Mouse (Mus musculus): ENCODE data around the gene Rpl36al. TPM values are rescaled to one million over a fixed set of nuclear protein-coding genes. Genes with fewer than 3 reads are reported as not detected.
"Not testable (repeated sequence)": the region's sequence is repeated elsewhere in the genome, so short reads cannot be mapped to it uniquely, and the experiment has no call there.

Gene Rpl36al
- total RNA-seq, 2 experiments from 2014 or later, result 211 to 226 TPM

DNA sequence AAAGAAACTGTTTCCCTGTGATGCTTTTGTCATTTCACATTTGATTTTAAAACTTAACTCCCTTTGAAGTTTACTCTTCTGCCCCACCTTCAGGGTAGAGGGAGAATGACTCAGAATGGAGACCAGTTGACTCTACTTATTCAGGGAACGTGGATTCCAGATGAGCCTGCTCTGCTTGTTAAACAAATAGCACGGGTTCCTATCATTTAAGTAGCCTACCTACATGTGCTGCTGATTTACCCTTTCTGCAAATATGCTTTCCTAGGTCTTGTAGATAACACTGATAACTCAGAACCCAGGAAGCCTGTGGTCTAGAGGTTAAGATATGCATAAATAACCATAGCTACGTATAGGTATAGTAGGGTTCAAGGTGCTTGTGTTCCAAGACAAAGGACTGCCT, 19.0 kb downstream of the Rpl36al start:
- intact Hi-C loops (cut with DNase I), result no loop called here
- no peak for DNase-seq

DNA sequence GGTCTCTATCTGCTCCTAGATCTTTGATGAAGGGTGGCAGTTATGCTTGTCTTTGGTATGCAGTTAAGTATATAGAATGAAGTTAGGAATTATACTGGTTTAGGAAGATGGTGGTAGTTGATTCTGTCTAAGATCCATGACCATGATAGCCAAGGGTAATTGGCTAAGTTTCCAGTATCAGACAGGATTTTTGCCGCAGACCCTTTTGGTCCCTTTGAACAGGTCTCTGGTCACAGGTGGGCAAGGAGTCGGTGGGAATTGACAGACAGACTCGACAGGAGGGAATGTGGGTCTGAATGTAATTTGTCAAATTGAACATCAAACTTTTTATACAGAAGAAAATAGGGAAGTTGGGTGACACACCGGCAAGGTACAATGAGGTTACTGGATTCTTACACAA, 20.3 kb downstream of the Rpl36al start:
- DNase-seq; intact Hi-C loops (cut with DNase I): not testable (repeated sequence)

DNA sequence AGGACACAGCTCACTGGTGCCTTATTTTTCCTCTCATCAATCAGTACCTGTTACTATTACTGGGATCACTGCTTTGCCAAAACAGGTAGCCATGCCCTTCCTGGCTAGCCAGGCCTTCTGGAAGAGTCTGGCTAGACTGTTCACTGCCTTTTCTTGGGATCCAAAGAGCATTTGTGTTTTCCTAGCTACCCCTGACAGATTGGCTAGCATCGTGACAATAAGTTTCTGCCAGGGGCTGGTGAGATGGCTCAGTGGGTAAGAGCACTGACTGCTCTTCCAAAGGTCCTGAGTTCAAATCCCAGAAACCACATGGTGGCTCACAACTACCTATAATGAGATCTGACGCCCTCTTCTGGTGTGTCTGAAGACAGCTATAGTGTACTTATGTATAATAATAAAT, 23.2 kb downstream of the Rpl36al start:
- intact Hi-C loops (cut with DNase I); DNase-seq: not testable (repeated sequence)

DNA sequence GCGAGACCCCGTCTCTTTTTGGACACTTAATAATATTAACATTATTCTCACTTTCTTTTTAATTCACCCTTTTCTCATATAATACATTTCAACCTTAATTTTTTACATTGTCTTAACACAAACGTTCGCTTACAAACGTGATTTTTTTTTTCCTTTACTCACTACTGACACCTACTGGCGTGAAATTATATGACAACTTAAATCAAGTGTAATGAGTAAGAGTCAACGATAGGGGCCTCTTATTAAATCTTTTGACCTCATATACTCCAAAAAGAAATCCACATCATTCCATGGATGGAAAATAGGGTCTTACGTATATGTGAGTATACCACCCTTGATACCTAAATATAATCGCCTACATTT, 24.3 kb downstream of the Rpl36al start:
- intact Hi-C loops (cut with DNase I), result no loop called here
- DNase-seq, result peak in 1 of 2 experiments; percentile 13

DNA sequence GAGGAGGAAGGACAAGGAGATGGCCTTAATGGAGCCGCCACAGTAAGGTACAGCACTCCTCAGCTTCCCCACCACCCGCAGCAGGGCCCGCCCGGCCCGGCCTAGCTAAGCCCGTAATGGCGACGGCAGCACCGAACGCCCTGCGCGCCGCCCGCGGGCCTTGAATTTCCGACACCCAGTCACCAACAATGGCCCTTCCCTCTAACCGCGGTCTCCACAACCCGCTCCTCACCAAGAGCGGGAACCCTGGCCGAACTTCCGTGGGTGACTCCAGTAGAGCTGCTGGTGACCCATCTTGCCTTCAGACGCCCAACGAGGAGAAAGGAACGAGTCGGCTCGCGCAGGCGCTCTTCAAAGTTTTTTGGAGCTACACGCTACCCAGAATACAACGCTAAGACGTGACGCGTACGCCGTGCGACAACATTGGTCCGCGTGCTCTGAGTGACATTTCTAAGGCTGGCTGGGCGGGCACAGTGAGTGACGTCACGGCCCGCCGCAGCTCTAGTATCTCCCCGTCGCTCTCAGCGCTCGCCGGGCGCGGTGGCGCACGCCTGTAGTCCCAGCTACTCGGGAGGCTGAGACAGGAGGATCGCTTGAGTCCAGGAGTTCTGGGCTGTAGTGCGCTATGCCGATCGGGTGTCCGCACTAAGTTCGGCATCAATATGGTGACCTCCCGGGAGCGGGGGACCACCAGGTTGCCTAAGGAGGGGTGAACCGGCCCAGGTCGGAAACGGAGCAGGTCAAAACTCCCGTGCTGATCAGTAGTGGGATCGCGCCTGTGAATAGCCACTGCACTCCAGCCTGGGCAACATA, 24.9 kb downstream of the Rpl36al start, which contains the start of gene Rps29:
Gene Rps29 (minus strand): TSS at position 422 of the 813 bp plus-strand sequence.
- intact Hi-C loops (cut with DNase I), result not testable (repeated sequence)

DNA sequence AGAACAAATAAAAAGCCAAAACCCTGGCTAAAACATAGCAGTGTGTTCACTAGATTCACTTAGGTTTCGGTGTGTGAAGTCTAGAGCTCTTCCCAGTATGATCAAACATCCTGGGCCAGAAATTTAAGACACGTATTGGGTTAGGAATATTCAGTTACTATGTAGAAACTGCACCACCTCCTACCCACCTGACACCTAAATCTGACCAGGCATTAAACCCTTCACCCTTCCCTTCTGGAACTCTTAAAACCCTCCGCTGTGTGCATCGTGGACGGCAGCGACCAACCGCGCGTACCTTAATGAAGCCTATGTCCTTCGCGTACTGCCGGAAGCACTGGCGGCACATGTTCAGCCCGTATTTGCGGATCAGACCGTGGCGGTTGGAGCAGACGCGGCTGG, 25.5 kb downstream of the Rpl36al start:
- intact Hi-C loops (cut with DNase I), result no loop called here
- no peak for DNase-seq

More for the DNA sequence above, 24.9 kb downstream of the Rpl36al start, which contains the start of gene Rps29:
- DNase-seq, result peak; percentile 96

DNA sequence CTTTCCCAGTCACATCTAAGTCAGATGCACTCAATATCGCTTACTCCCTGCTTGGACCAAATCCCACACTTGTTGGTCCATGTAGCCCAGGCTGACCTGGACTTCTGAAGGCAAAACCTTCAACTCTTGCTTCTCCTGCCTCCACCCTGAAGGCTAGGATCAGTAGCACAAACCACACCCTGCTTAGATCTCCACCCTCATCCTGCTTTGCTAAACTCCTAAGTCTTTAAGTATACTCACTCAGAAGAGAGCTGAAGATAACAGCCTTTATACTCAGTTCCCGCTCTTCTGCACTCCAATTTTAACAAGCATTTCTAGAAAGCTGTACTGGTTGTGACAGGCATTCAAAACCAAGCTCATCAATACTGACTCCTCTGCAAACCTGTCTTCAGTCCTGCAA, 26.8 kb downstream of the Rpl36al start:
- intact Hi-C loops (cut with DNase I), result no loop called here
- no peak for DNase-seq

DNA sequence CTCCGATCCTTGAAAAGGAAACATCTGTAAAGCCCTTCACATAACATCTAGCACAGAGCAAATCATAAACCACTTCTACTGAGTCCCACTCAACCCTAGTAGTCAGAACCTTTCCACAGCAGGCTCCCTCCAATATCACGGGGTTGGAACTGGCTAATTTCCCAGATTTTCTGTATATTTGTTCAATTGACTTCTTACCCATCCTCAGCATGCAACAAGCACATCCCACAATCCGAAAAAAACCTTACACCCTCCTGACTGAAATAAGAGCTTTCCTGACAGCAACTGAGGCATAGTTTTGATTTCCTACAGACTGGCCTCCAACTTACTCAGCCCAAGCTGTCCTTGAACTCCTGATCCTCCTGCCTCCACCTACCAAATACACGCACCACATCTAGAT, 27.4 kb downstream of the Rpl36al start:
- DNase-seq, result no peak
- intact Hi-C loops (cut with DNase I), result no loop called here

DNA sequence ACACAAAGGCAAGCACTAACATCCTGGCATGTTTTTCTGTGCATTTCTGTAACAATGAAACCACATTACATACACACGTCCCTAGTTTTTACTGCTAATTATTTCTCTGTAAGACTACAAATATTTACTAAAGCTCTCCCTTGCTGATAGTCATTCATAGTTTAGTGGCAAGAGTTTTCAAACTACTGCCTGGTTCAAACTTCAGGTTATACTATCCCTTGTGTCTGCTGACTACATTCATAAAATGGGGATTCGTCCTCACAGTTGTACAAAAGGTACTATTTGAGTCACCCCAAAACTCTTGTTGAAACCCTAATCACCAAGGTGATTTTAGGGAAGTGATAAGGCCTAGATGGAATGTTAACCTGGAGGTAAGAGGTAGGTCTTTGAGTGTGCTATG, 28.0 kb downstream of the Rpl36al start:
- intact Hi-C loops (cut with DNase I), result no loop called here
- no peak for DNase-seq

DNA sequence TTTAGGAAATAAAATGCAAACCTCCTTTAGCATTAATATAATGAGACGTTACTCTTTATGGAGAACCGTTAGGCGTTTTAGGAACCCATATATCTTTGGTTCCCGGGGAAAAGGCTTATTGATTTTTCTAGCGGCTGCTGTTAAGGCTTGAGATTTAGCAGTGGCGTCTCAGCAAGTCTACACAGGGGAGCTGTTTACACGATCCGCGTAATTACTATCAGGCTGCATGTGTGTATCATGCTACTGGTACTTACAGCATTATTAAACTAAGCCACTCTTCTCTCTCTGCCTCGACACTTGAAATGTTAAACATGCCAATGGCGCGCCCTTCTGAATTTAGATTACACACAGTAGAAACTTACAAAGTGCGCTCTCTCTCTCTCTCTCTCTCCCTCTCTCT, 33.8 kb downstream of the Rpl36al start:
- intact Hi-C loops (cut with DNase I), result no loop called here
- no peak for DNase-seq

DNA sequence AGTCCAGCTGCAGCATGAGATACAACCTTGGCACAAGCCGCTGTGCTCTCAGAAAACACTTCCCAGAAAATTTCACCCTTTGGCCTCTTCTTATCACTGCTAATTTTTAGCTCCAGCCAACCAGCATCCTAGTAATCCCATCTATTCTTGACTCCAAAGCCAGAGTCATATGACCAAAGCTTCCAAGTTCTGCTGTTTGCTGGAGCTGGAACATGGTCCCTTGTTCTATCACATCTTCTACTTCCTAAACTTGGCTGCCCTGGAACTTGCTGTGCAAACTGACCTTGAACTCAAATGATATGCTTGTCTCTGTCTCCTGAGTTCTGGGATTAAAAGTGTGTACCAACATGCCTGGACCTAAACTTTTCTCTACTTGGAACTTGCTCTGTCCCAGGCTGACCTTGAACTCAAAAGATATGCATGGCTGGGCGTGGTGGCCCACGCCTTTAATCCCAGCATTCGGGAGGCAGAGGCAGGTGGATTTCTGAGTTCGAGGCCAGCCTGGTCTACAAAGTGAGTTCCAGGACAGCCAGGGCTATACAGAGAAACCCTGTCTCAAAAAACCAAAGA, 36.6 kb downstream of the Rpl36al start:
- intact Hi-C loops (cut with DNase I), result no loop called here
- peak in 1 of 2 experiments; percentile 7 for DNase-seq

DNA sequence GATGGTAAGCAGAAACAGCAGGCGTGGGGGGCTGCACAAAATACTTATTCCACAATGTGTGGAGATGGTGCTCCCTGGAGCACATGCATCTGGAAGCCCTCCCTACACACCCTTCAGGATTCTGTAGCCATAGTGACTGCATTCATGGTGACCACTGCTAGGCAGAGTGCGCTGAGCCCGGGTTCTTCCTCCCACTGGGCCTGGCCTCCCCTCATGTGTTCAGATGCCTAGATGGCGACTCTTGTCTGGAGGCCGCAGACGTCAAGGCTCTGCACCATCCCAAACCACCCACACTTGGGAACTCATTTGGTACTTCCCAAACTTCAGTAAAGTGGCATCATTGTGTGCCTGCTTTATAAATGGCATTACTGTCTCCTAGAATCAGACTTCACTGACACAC, 40.4 kb downstream of the Rpl36al start:
- DNase-seq, result no peak
- intact Hi-C loops (cut with DNase I), result no loop called here

DNA sequence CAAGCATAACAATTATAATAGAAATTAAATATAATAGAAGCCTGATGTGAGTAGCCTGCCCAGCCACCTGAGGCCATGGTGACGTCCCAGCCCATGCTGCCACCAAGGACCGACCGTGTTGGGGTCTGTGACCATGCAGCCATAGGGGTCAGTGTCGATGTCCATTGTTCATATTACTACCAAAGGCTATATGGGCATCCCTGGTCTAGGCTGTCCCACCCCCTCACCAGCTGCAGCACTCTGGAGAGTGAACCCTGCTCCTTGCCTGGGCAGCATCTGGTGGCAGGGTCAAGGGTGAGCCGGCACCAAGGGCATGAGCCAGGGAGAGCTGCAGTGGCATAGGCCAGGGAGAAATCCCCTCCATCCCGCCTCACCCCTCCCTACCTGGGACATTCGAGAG, 44.0 kb downstream of the Rpl36al start:
- intact Hi-C loops (cut with DNase I), result no loop called here
- no peak for DNase-seq

DNA sequence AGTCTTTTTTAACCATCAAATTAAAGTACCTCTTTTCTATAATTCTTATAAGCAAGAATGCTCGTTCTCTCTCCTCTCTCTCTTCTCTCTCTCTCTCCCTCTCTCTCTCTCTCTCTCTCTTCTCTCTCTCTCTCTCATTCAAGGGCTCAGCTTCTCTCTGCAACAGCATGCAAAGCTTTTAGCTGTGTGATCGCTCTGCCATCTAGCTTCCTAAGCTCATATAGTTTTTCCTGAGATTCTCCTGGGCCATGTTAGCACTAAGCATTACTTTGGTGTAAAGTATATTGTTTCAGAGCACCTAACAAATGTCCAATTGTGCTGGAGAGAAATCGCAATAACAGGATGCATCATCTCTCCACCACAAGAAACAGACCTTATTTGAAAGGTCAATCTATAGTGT, 44.7 kb downstream of the Rpl36al start:
- no peak for DNase-seq
- intact Hi-C loops (cut with DNase I), result no loop called here

Small RNAs within 50 kb of the gene (microRNA-seq; reads per million reads assigned to microRNA genes)
- 0 reads per million in 2 experiments for gene Gm47287
- 0.60 to 1.1 reads per million in 2 experiments for gene Gm47295

Other genes with a start within 250 kb of the Rpl36al start
- gene Rps29, start 24.9 kb downstream of the Rpl36al start, total RNA-seq (2021), result 1,000 to 10,000 TPM; 1,350 to 1,379 TPM
- 1 to 10 TPM in 1 of 2 experiments, not detected in 1; 1.0 TPM for gene Lrr1, start 15.3 kb downstream of the Rpl36al start, total RNA-seq (2021)
- gene Mgat2, start 74 bp upstream of the Rpl36al start, total RNA-seq (2021), result 10 to 100 TPM; 22.6 to 25.3 TPM
- 1 to 10 TPM; 2.9 to 4.1 TPM for gene Gm49383, start 13.0 kb upstream of the Rpl36al start, total RNA-seq (2021)
- gene Dnaaf2, start 14.3 kb upstream of the Rpl36al start, total RNA-seq (2021), result under 1 TPM; 0.76 TPM
- gene Gm49384, start 20.2 kb upstream of the Rpl36al start, total RNA-seq (2021), result 1 to 10 TPM; 2.4 to 3.1 TPM
- gene Pole2, start 44.1 kb upstream of the Rpl36al start, total RNA-seq (2021), result 1 to 10 TPM; 1.6 to 2.0 TPM
- 10 to 100 TPM; 18.1 to 21.1 TPM for gene Klhdc1, start 57.1 kb upstream of the Rpl36al start, total RNA-seq (2021)
- 10 to 100 TPM; 90.6 to 93.1 TPM for gene Klhdc2, start 112.6 kb upstream of the Rpl36al start, total RNA-seq (2021)
- 10 to 100 TPM; 26.1 to 28.5 TPM for gene Nemf, start 173.1 kb upstream of the Rpl36al start, total RNA-seq (2021)
- 10 to 100 TPM; 51.8 to 57.0 TPM for gene Arf6, start 188.1 kb upstream of the Rpl36al start, total RNA-seq (2021)
- gene Gm9887, start 188.4 kb upstream of the Rpl36al start, total RNA-seq (2021), result 1 to 10 TPM in 1 of 2 experiments, not detected in 1; 1.1 TPM